Mouse (Mus musculus) cortical plate, adult 2 months (tissue): ENCODE measurements around the gene Mtf2.

Experiments used
- CTCF ChIP-seq: fragments of 200-500 bp; IDR thresholded peaks from 2 replicates; pipeline ENCODE4 v1.5.1; 2011; ENCODE audit warnings: mild to moderate bottlenecking, control low read depth, low read length; ENCODE audit not compliant: insufficient read depth; ENCODE audit errors: extremely low read depth
- POLR2A ChIP-seq: fragments of 200-500 bp; IDR thresholded peaks from 2 replicates; pipeline ENCODE4 v1.6.1; 2011; ENCODE audit warnings: mild to moderate bottlenecking, low read length, control low read depth; ENCODE audit not compliant: insufficient read depth; ENCODE audit errors: extremely low read depth

- TF ChIP-seq CTCF, result no peak
- TF ChIP-seq POLR2A, result no peak
Observed at GRCm38 (mm10) chr5:108035523-108035922, 30.0 kb upstream of the Mtf2 start.
